In genomic region chr1:38787443-38787842, GRCm38 (mm10) we compare ENCODE assay signal across 8 mouse cellular contexts. TPM values are rescaled to one million over a fixed set of nuclear protein-coding genes. Genes with fewer than 3 reads are reported as not detected.
A peak's percentile ranks its signal among the peaks of the same experiment; 100 is the strongest.
DNase-seq lines count a peak whose midpoint lies in the region; ATAC-seq and TF ChIP-seq lines count a peak whose summit lies in the region.

No protein-coding gene starts in this region.

- H3K9me3 ChIP-seq in forebrain, embryonic 13.5 days (replicated peaks), result no peaks in the 10 kb centered on the region
- no peaks in the 10 kb centered on the region for H3K9me3 ChIP-seq in hindbrain, embryonic 13.5 days
- no peaks in the 10 kb centered on the region for H3K9me3 ChIP-seq in midbrain, embryonic 11.5 days (ENCODE audit: control insufficient read depth, low read length)
- H3K9me3 ChIP-seq in stomach, postnatal 0 days (ENCODE audit: control insufficient read depth, low read length), result no peaks in the 10 kb centered on the region

- peak; percentile 43; the same call in 1 of the 2 replicates for ATAC-seq in cerebellum, adult (ENCODE audit: insufficient number of reproducible peaks, low FRiP score, low TSS enrichment)
- ATAC-seq in forebrain, embryonic 13.5 days, result peak; percentile 65
- ATAC-seq in hindbrain, embryonic 13.5 days (ENCODE audit: low FRiP score), result peak; percentile 36; the same call in 1 of the 2 replicates
- peak; percentile 47; the same call in 1 of the 2 replicates for ATAC-seq in midbrain, embryonic 11.5 days (ENCODE audit: low FRiP score)
- peak; percentile 38; the same call in 1 of the 2 replicates for ATAC-seq in stomach, postnatal 0 days (ENCODE audit: low FRiP score, low TSS enrichment)

- TF ChIP-seq EP300 in stomach, postnatal 0 days (optimal IDR thresholded peaks at IDR 0.05), result no peak

- H3K36me3 ChIP-seq in forebrain, embryonic 13.5 days (ENCODE audit: poor library complexity, severe bottlenecking), result 0 out of 2 replicates have a peak, but pooled peaks cover 5% of the 10 kb centered on the region
- peaks cover 14% of the 10 kb centered on the region for H3K36me3 ChIP-seq in hindbrain, embryonic 13.5 days
- no peaks in the 10 kb centered on the region for H3K36me3 ChIP-seq in midbrain, embryonic 11.5 days (ENCODE audit: control insufficient read depth, insufficient read depth, low read length)
- H3K36me3 ChIP-seq in stomach, postnatal 0 days (ENCODE audit: control insufficient read depth, insufficient read depth, low read length), result no peaks in the 10 kb centered on the region

- intact Hi-C loops in left cerebral cortex, adult 2 months (cut with DNase I), result loop anchor here (1.0 kb wide), 1 partner anchor 602 kb away; no protein-coding TSS in a partner anchor

- peak; percentile 38 for DNase-seq in urinary bladder, postnatal 25 days (ENCODE audit: low spot score)
- no peak for DNase-seq in urinary bladder, postnatal 10 days (ENCODE audit: low spot score)
- peak; percentile 60 to 62 for DNase-seq in left cerebral cortex, adult 2 months (ENCODE audit: extremely low spot score in 1 of 2, low spot score in 2 of 2)
- DNase-seq in midbrain, embryonic 11.5 days (ENCODE audit: low spot score, missing footprints), result peak; percentile 93
- peak; percentile 37 for DNase-seq in stomach, postnatal 0 days (ENCODE audit: low spot score)

- H3K4me1 ChIP-seq in forebrain, embryonic 13.5 days, result peaks cover 17% of the 10 kb centered on the region; the same call in 1 of the 2 replicates
- peaks cover 33% of the 10 kb centered on the region for H3K4me1 ChIP-seq in hindbrain, embryonic 13.5 days (replicated peaks)
- H3K4me1 ChIP-seq in midbrain, embryonic 11.5 days (ENCODE audit: control insufficient read depth, insufficient read depth, low read length), result no peaks in the 10 kb centered on the region
- H3K4me1 ChIP-seq in stomach, postnatal 0 days (replicated peaks; ENCODE audit: control insufficient read depth, insufficient read depth), result no peaks in the 10 kb centered on the region

- no peak overlapping the region for H3K27ac ChIP-seq in forebrain, embryonic 13.5 days
- H3K27ac ChIP-seq in hindbrain, embryonic 13.5 days, result no peak overlapping the region
- no peak overlapping the region for H3K27ac ChIP-seq in left cerebral cortex, adult 2 months
- no peak overlapping the region for H3K27ac ChIP-seq in midbrain, embryonic 11.5 days (ENCODE audit: low read depth, low read length)
- H3K27ac ChIP-seq in stomach, postnatal 0 days (replicated peaks), result no peak overlapping the region

- no peaks in the 10 kb centered on the region for H3K27me3 ChIP-seq in forebrain, embryonic 13.5 days
- no peaks in the 10 kb centered on the region for H3K27me3 ChIP-seq in hindbrain, embryonic 13.5 days
- no peaks in the 10 kb centered on the region for H3K27me3 ChIP-seq in midbrain, embryonic 11.5 days (ENCODE audit: control insufficient read depth, insufficient read depth, low read length)
- H3K27me3 ChIP-seq in stomach, postnatal 0 days (ENCODE audit: control insufficient read depth, insufficient read depth, low read length), result no peaks in the 10 kb centered on the region

- 16% methylated on average over 5 of the region's 5 CpGs for WGBS in forebrain, embryonic 13.5 days
- 5% methylated on average over 5 of the region's 5 CpGs for WGBS in hindbrain, embryonic 13.5 days
- WGBS in midbrain, embryonic 11.5 days, result 5% methylated on average over 5 of the region's 5 CpGs
- WGBS in stomach, postnatal 0 days, result 7% methylated on average over 5 of the region's 5 CpGs

- TF ChIP-seq CTCF in left cerebral cortex, adult 2 months (IDR thresholded peaks at IDR 0.05), result peak; percentile 79
- peak; percentile 97 for TF ChIP-seq CTCF in stomach, postnatal 0 days (IDR thresholded peaks at IDR 0.05; ENCODE audit: low read depth)

- H3K9ac ChIP-seq in forebrain, embryonic 13.5 days, result no peak overlapping the region
- H3K9ac ChIP-seq in hindbrain, embryonic 13.5 days, result no peak overlapping the region
- no peak overlapping the region for H3K9ac ChIP-seq in midbrain, embryonic 11.5 days (ENCODE audit: low read length)
- H3K9ac ChIP-seq in stomach, postnatal 0 days (ENCODE audit: low read length), result no peak overlapping the region

- no peak overlapping the region for H3K4me3 ChIP-seq in forebrain, embryonic 13.5 days
- H3K4me3 ChIP-seq in hindbrain, embryonic 13.5 days, result no peak overlapping the region
- H3K4me3 ChIP-seq in left cerebral cortex, adult 2 months, result no peak overlapping the region
- no peak overlapping the region for H3K4me3 ChIP-seq in midbrain, embryonic 11.5 days (ENCODE audit: low read depth, low read length)
- no peak overlapping the region for H3K4me3 ChIP-seq in stomach, postnatal 0 days (ENCODE audit: low read depth, low read length)

- no peak overlapping the region for H3K4me2 ChIP-seq in forebrain, embryonic 13.5 days
- H3K4me2 ChIP-seq in hindbrain, embryonic 13.5 days, result no peak overlapping the region
- H3K4me2 ChIP-seq in midbrain, embryonic 11.5 days, result no peak overlapping the region
- no peak overlapping the region for H3K4me2 ChIP-seq in stomach, postnatal 0 days (replicated peaks; ENCODE audit: low read depth)

RNA-seq across cellular contexts. Expression of gene Lonrf2, which starts 49.1 kb away (rescaled TPM):
- polyA plus RNA-seq in forebrain, embryonic 13.5 days (2015; fragmentation: Nextera tagmentation; extraction: Ambion mirVana), result 6.9 and 7.0 TPM in 2 replicates
- 14.7 and 16.1 TPM in 2 replicates for polyA plus RNA-seq in hindbrain, embryonic 13.5 days (2015; fragmentation: Nextera tagmentation; extraction: Ambion mirVana)
- 100 to 1,000 TPM; 120 to 123 TPM for total RNA-seq in left cerebral cortex, adult 2 months (2021)
- polyA plus RNA-seq in midbrain, embryonic 11.5 days (2014; fragmentation: Nextera tagmentation; extraction: Ambion mirVana), result 4.2 TPM in 2 replicates
- polyA plus RNA-seq in stomach, postnatal 0 days (2015; fragmentation: Nextera tagmentation; extraction: Ambion mirVana), result 0.46 and 0.54 TPM in 2 replicates
